Mouse (Mus musculus): ENCODE results near the gene Npepps. TPM values are rescaled to one million over a fixed set of nuclear protein-coding genes. Genes with fewer than 3 reads are reported as not detected.
"Not testable (repeated sequence)": the region's sequence is repeated elsewhere in the genome, so short reads cannot be mapped to it uniquely, and the experiment has no call there.

The Npepps gene
- 10 to 100 TPM; 36.1 to 43.0 TPM for polyA plus RNA-seq (2017; shearing (Covaris generic))

DNA sequence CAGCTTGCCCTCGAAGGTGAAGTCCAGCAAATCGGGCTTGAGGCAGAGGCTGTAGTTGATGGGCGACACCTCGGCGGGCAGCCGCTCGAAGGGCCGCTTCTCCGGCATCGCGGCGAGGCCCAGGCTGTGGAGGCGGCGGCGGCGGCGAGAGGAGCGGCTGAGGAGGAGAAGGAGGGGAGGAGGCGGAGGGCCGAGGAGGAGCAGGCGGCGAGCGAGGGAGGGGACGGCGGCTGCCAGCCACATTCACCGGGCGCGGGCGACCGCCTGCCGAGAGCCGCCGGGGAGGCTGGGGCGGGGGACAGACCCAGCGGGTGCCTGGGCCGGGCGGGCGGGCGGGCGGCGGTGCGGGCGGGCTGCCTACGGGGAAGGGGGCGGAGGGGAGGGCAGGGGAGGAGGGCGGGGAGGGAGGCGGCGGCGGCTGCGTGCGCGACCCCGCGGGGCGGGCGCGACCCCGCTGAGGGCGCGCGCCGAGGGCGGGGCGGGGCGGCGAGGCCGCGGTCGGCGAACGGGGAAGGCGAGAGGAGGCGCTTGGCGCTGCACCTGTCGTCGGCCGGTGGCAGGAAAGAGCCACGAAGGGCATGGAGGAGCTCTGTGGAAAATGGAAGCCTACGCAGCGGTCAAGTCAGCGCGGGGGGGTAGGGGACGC, at the start of gene Npepps:
Npepps (minus strand) TSS at position 423 of the 646 bp plus-strand sequence.
- peak; percentile 69 for ATAC-seq

DNA sequence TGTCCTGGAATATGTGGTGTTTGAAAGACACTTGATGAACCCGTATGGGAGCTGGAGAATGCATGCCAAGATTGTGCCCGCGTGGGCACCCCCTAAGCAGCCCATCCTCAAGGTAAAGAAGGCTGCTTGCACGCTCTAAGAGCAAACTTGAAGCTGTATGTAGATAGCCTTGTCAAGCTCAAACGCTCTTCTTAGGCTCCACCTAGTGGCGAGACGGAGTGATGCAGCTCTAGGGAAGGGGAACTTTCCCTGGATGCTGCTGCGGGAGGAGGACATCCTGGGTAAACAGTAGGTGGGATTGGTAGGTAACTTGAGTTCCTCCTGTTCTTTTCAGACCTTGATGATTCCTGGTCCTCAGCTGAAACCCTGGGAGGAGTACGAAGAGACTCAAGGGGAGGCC, 47.7 kb upstream of the Npepps start:
- ATAC-seq: no peak

- no peak for ATAC-seq
These were observed 44.8 kb upstream of the Npepps start for GRCm38 (mm10) chr11:97325224-97325623.

GRCm38 (mm10) chr11:97321894-97322600, 41.6 kb upstream of the Npepps start:
- peak; percentile 86 for ATAC-seq

GRCm38 (mm10) chr11:97321197-97321596, 40.8 kb upstream of the Npepps start:
- ATAC-seq: no peak

GRCm38 (mm10) chr11:97315504-97316503, 35.4 kb upstream of the Npepps start, which contains the start of gene Mrpl45:
Gene Mrpl45, plus strand, starts transcription at chr11:97315716.
- ATAC-seq: peak; percentile 95

GRCm38 (mm10) chr11:97314751-97315503, 34.5 kb upstream of the Npepps start:
- no peak for ATAC-seq

DNA sequence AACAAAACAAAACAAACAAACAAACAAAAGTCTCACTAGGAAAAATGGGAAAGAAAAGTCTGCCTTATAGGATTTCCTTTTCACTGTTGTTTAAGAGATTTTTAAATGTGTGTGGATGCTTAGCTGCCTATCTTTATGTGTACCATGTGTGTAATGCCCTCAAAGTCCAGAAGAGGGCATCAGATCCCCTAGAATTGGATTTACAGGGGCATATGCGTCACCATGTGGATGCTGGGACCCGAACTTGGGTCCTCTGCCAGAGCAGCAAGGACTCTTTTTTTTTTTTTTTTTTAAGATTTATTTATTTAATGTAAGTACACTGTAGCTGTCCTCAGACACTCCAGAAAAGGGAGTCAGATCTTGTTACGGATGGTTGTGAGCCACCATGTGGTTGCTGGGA, 33.7 kb upstream of the Npepps start:
- ATAC-seq: no peak

DNA sequence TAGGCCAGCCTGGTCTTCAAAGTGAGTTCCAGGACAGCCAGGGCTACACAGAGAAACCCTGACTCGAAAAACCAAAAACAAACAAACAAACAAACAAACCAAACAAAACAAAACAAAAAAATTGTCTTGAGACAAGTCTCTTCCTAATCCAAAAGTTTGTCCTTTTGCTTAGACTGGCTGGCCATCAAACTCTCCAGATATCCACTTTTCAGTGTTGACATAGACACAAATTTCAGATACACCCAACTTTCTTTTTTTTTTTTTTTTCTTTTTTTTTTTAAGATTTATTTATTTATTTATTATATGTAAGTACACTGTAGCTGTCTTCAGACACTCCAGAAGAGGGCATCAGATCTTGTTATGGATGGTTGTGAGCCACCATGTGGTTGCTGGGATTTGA, 32.4 kb upstream of the Npepps start:
- ATAC-seq: not testable (repeated sequence)

- ATAC-seq: no peak
These were observed 30.6 kb upstream of the Npepps start for GRCm38 (mm10) chr11:97310895-97311631.

GRCm38 (mm10) chr11:97309911-97310571, 29.6 kb upstream of the Npepps start:
- ATAC-seq: peak; percentile 79

DNA sequence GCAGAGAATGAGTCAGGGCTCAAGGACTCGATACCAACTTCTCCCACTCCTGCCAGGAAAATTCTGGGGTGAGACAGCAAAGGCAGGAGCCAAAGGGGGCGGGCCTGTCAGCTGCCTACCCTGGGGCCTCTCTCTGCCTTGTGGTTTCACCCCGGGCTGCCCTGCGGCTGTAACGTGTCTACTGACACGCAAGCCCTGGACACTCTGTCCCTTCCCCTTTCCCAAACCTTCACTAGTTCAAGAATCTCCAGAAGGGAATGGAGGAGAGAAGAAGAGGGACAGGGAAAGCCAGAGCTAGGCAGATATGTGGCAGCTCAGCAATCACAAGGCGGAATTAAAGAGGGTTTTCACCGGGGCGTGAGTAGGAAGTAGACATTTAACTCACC, 29.0 kb upstream of the Npepps start:
- ATAC-seq: peak; percentile 23

DNA sequence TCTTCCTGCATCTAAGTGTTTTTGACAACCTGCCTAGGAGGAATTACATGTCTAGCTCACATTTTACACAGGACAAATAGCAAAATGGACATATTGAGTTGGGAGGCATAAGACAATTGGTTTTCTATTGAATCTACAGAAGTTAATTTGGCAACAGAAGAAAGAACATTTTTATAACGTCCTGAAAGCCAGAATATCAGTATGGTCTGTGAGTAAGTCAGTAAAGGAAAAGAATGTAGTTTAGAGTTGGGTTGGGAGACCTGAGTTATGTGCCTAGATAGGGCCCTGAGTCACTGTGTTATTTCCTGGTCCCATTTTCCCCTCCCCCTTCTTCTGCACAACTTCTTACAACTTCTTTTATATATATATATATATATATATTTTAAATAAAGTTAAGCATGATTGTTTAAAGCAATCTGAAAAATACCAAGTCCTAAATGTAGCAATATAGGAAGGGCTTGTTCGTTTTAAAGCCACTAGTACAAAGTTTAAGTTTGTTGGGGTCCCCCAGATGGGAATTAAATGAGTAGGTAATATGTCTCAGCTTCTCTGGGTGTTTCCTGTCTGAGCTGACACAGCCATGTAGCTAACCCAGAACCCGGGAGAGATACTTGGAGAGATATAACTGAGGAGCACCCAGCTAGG, 28.5 kb upstream of the Npepps start:
- no peak for ATAC-seq

DNA sequence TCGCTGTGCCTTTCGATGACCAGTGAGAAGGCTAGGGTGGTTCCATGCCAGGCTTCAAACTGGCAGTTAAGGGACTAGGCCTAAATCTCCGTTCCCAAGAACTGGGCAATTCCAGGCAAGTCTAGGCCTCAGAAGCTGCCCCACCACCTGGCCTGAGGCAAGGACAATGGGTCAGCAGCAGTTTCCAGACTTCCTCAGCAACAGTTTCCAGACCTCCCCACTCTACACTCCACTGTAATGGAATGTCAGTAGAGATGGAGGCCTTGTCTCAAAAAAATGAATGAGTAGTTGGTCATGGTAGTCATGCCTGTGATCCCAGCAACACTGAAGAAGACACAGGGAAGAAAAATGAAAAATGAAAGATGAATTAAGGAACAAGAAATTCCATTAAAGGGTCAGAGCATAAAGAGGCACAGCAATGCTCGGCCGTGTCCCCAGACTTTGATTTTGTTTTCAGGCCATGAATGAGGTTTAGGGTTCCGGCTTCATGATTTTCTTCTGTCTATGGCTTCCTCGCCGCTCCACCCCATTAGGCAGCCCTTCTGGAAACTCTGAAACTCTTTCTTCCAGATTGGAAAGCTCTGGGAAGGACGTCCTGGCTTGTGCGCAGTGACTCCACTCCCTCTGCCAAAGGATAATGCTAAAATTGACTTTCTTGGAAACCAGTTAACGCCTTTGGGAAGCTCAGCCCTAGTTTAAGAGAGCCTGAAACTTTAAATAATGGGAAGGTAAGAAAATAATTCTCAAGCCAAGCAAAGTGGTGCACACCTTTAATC, 27.0 kb upstream of the Npepps start:
- no peak for ATAC-seq

DNA sequence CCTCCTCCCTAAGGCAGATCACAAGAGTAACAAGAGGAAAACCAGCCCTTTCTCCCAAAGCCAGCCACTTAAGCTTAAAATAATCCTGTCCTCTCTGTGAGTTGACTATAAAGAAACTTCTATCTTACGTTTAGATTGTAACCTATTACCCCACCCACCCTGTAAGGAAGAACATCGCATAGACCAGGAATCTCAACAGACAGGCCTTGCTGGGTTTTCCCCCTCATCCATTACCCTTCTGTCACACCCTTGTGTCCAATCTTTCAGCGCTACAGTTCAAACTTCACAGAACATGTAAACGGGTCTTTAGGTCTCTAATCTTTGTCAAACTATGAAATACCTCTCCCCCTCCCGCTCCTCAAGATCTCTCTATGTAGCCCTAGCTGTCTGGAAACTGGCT, 24.2 kb upstream of the Npepps start:
- ATAC-seq: no peak

GRCm38 (mm10) chr11:97302231-97302781, 21.9 kb upstream of the Npepps start:
- ATAC-seq: no peak

DNA sequence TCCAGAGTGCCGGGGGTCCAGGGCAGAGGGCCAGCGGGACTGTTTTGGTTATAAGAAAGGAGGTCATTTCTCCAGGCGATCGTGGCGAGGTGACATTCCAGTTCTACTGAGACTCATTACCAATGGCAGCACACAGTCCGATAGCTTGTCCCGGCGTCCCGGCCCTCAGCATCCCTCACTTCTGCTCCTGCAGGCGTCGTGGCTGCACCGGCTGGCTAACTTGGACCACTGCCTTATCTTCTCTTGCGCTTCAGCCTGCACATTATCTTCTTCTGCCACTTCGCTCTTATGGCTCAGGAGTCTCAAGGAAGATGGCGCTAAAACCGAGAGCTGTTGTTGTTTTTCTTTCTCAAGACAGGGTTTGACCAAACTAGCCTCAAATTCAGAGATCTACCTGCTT, 21.0 kb upstream of the Npepps start:
- no peak for ATAC-seq

DNA sequence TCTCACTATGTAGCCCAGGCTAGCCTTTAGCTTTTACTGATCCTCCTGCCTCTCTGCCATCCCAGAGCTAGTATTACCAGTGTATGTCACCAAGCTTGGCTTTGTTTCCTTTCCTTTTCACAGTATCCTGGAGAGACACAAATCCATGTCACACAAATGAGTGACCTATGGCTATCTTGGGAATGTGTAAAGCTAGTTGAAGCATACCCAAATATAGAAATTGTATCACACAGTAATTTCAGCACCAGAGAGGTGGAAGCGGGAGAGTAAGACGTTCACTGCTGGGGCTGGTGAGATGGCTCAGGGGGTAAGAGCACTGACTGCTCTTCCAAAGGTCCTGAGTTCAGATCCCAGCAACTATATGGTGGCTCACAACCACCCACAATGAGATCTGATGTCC, 19.5 kb upstream of the Npepps start:
- no peak for ATAC-seq

DNA sequence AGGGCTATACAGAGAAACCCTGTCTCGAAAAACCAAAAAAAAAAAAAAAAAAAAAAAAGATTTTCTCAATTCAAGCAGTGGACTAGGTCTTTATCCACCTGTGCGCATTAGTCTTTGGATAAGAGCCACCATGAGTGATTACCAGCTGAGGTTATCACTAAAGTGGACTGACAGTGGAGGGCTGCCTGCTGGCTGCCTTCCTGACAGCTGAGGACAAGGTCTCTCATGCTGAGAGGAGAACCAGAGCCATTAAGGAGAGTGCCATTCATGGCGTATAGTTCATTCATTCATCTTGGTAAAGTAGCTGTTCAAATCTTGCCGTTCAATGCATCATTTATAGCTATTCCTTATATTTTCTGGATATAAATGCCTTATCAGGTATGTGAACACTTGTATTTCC, 16.1 kb upstream of the Npepps start:
- no peak for ATAC-seq
